ENCODE assay signal across 27 mouse cellular contexts in the genomic region with DNA sequence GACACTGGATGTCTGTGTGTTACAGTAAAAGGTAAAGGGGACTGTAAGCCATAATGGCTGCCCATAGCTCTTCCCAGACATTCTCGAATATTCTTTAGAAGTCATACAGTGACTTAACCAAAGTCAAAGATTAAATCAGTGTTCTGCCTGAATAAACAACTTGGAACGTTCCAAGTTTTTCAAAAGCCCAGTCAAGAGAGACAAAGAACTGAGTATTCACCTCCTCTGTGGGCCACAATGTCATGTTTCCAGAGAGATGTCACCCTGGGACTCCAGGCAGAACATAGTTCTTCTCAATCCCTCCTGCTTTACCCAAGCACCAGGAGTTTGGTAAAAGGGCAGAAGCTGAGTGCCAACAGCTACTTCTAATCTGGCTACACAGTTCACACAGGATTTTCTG. TPM values are rescaled to one million over a fixed set of nuclear protein-coding genes. Genes with fewer than 3 reads are reported as not detected.
DNase-seq lines count a peak whose midpoint lies in the region; ATAC-seq and TF ChIP-seq lines count a peak whose summit lies in the region.
"Had no signal": no experiment of that assay in that cellular context is flagged by ENCODE, and none has a peak within 500 bp of the region (broad histone marks: within the 10 kb centered on the region; RNA-seq: fewer than 3 reads in every experiment).

No protein-coding gene starts in this region.

- ATAC-seq in neural tube, embryonic 15.5 days (ENCODE audit: low FRiP score), result no peak
- ATAC-seq: forebrain, embryonic 14.5 days; forebrain, postnatal 0 days; Patski had no signal

- TF ChIP-seq CTCF in testis, adult 2 months (IDR thresholded peaks at IDR 0.05; ENCODE audit: control insufficient read depth, insufficient read depth, insufficient replicate concordance, low read depth, low read length), result no peak

- H3K4me3 ChIP-seq in testis, adult 2 months (ENCODE audit: control insufficient read depth, low read depth, low read length), result no peak overlapping the region
- no peak overlapping the region for H3K4me3 ChIP-seq in neural tube, embryonic 15.5 days (replicated peaks)
- H3K4me3 ChIP-seq: embryonic facial prominence, embryonic 12.5 days; embryonic facial prominence, embryonic 15.5 days; gastrocnemius, adult 2 months; hindbrain, embryonic 10.5 days; hindbrain, embryonic 13.5 days had no signal

- no peak overlapping the region for H3K9ac ChIP-seq in neural tube, embryonic 15.5 days (replicated peaks)
- H3K9ac ChIP-seq: embryonic facial prominence, embryonic 12.5 days; embryonic facial prominence, embryonic 15.5 days; forebrain, postnatal 0 days; hindbrain, embryonic 13.5 days had no signal

- H3K9me3 ChIP-seq in neural tube, embryonic 15.5 days (replicated peaks), result no peaks in the 10 kb centered on the region
- H3K9me3 ChIP-seq: embryonic facial prominence, embryonic 12.5 days; embryonic facial prominence, embryonic 15.5 days; G1E; hindbrain, embryonic 10.5 days; hindbrain, embryonic 13.5 days had no signal

- no peaks in the 10 kb centered on the region for H3K27me3 ChIP-seq in testis, adult 2 months (ENCODE audit: control insufficient read depth, insufficient read depth, low read length)
- no peaks in the 10 kb centered on the region for H3K27me3 ChIP-seq in neural tube, embryonic 15.5 days (replicated peaks)
- H3K27me3 ChIP-seq: CH12.LX; embryonic facial prominence, embryonic 12.5 days; embryonic facial prominence, embryonic 15.5 days; hindbrain, embryonic 13.5 days; Patski had no signal

- WGBS in neural tube, embryonic 15.5 days, result 81% methylated on average over 2 of the region's 2 CpGs

- intact Hi-C loops in heart, postnatal 14 days (cut with DNase I), result no loop called here

- H3K27ac ChIP-seq in testis, adult 2 months (ENCODE audit: control insufficient read depth, insufficient read depth, low read depth, low read length), result 0 out of 2 replicates have a peak overlapping the region, but pooled peaks have one; percentile 21
- no peak overlapping the region for H3K27ac ChIP-seq in neural tube, embryonic 15.5 days (replicated peaks)
- H3K27ac ChIP-seq: embryonic facial prominence, embryonic 12.5 days; embryonic facial prominence, embryonic 15.5 days; gastrocnemius, adult 2 months; hindbrain, embryonic 10.5 days; hindbrain, embryonic 13.5 days had no signal

- H3K36me3 ChIP-seq in testis, adult 2 months (ENCODE audit: control insufficient read depth, insufficient read depth, low read length), result no peaks in the 10 kb centered on the region
- no peaks in the 10 kb centered on the region for H3K36me3 ChIP-seq in neural tube, embryonic 15.5 days
- H3K36me3 ChIP-seq: embryonic facial prominence, embryonic 12.5 days; embryonic facial prominence, embryonic 15.5 days; G1E; hindbrain, embryonic 10.5 days; hindbrain, embryonic 13.5 days had no signal

- H3K4me2 ChIP-seq in neural tube, embryonic 15.5 days, result no peak overlapping the region
- H3K4me2 ChIP-seq: embryonic facial prominence, embryonic 12.5 days; embryonic facial prominence, embryonic 15.5 days; heart, embryonic 11.5 days; hindbrain, embryonic 13.5 days had no signal

- peak; percentile 18 for DNase-seq in kidney, adult 18-20 months
- DNase-seq in kidney, postnatal 4 days, result no peak
- DNase-seq in testis, postnatal 10 days (ENCODE audit: low spot score), result no peak
- peak; percentile 10 to 32 for DNase-seq in kidney, postnatal 25 days
- DNase-seq in heart, postnatal 14 days, result no peak
- DNase-seq: adrenal gland, adult 2 months; adrenal gland, postnatal 14 days; B cell, adult 2 months; cerebellum, adult 11 months; cerebellum, adult 2 months; cerebellum, adult 9-11 months; cerebellum, postnatal 25 days; forebrain, postnatal 0 days; gastrocnemius, adult 2 months; gastrocnemius, postnatal 14 days; heart, postnatal 36 days had no signal

- H3K4me1 ChIP-seq in testis, adult 2 months (ENCODE audit: control insufficient read depth, insufficient read depth, low read length), result no peaks in the 10 kb centered on the region
- H3K4me1 ChIP-seq in neural tube, embryonic 15.5 days, result no peaks in the 10 kb centered on the region
- H3K4me1 ChIP-seq: embryonic facial prominence, embryonic 12.5 days; embryonic facial prominence, embryonic 15.5 days; hindbrain, embryonic 10.5 days; hindbrain, embryonic 13.5 days had no signal

- no peak for TF ChIP-seq POLR2A in testis, adult 2 months (IDR thresholded peaks at IDR 0.05; ENCODE audit: control insufficient read depth, low read depth, low read length)

RNA-seq across cellular contexts. Expression of gene Nt5e, which starts 58.2 kb away (rescaled TPM):
- polyA plus RNA-seq in testis, adult 2 months (2012; rRNA removed), result 4.5 and 5.5 TPM in 2 replicates
- 10 to 100 TPM; 15.1 to 15.5 TPM for total RNA-seq in heart, postnatal 14 days (2021)
- 1.1 and 1.2 TPM in 2 replicates for polyA plus RNA-seq in neural tube, embryonic 15.5 days (2015; fragmentation: Nextera tagmentation; extraction: Ambion mirVana)
- polyA plus RNA-seq: G1E had no signal

Comparison
In these comparisons a context has a peak if more than half of its experiments do, and no peak if none do; other contexts are left out.
1. DNase-seq: peak in kidney, adult 18-20 months (single experiment) and kidney, postnatal 25 days (2 of 2); none in kidney, postnatal 4 days (0 of 2), testis, postnatal 10 days (single experiment) and heart, postnatal 14 days (0 of 2).